Comparison of ENCODE assay signal across 17 mouse cellular contexts in genomic region chr14:67144461-67144985, GRCm38 (mm10).
"Had no signal": no experiment of that assay in that cellular context is flagged by ENCODE, and none has a peak within 500 bp of the region (broad histone marks: within the 10 kb centered on the region; RNA-seq: fewer than 3 reads in every experiment).

No protein-coding gene starts in this region.

- H3K27ac ChIP-seq: kidney, embryonic 15.5 days; liver, embryonic 14.5 days; midbrain, embryonic 10.5 days; neural tube, embryonic 13.5 days had no signal

- H3K36me3 ChIP-seq: kidney, embryonic 15.5 days; limb, embryonic 13.5 days; midbrain, embryonic 10.5 days; neural tube, embryonic 13.5 days had no signal

- DNase-seq: kidney, postnatal 14 days; layer of hippocampus, postnatal 36 days; left cerebral cortex, postnatal 4 days; lung, adult 18-20 months; lung, postnatal 4 days; retina, postnatal 1 day; right cerebral cortex, postnatal 4 days; spleen, adult 18-20 months; thymus, adult 18-20 months; thymus, postnatal 14 days had no signal

- H3K4me3 ChIP-seq: kidney, embryonic 15.5 days; limb, embryonic 13.5 days; midbrain, embryonic 10.5 days; neural tube, embryonic 13.5 days had no signal

- H3K9me3 ChIP-seq: kidney, embryonic 15.5 days; limb, embryonic 13.5 days; midbrain, embryonic 10.5 days; neural tube, embryonic 13.5 days had no signal

- H3K27me3 ChIP-seq: kidney, embryonic 15.5 days; limb, embryonic 13.5 days; neural tube, embryonic 13.5 days had no signal

- H3K9ac ChIP-seq: kidney, embryonic 15.5 days; limb, embryonic 13.5 days; liver, embryonic 14.5 days; neural tube, embryonic 13.5 days had no signal

- ATAC-seq: lung, postnatal 0 days; midbrain, embryonic 16.5 days had no signal

- H3K4me2 ChIP-seq: kidney, embryonic 15.5 days; limb, embryonic 13.5 days; neural tube, embryonic 13.5 days had no signal
